Mouse (Mus musculus) thymus, adult 2 months (tissue): ENCODE results near the gene Irf2bpl.

Source experiments
- CTCF ChIP-seq: fragments of 200-500 bp; IDR thresholded peaks from 2 replicates; pipeline ENCODE4 v1.5.1; 2012; ENCODE audit warnings: mild to moderate bottlenecking, control low read depth, low read length, moderate library complexity, borderline replicate concordance; ENCODE audit not compliant: control insufficient read depth, poor library complexity, insufficient read depth; ENCODE audit errors: extremely low read depth
- POLR2A ChIP-seq: fragments of 200-500 bp; IDR thresholded peaks from 2 replicates; pipeline ENCODE4 v1.6.1; 2012; ENCODE audit warnings: mild to moderate bottlenecking, low read length, control low read depth, moderate library complexity; ENCODE audit not compliant: control insufficient read depth, poor library complexity, insufficient read depth; ENCODE audit errors: extremely low read depth

GRCm38 (mm10) chr12:86903828-86904806 lies 19.5 kb upstream of the Irf2bpl start:
- no peak for TF ChIP-seq POLR2A
- TF ChIP-seq CTCF: no peak
